Mouse (Mus musculus) gastrocnemius, adult 8-10 months (tissue): ENCODE results near the gene Dna2. TPM values are rescaled to one million over a fixed set of nuclear protein-coding genes. Genes with fewer than 3 reads are reported as not detected.

Experiments
- DNase-seq, 2 experiments: peaks; one replicate each; pipeline ENCODE4 v3.0.0; 2022; ENCODE audit warnings: low spot score in 2 of 2
- total RNA-seq, 4 experiments: library from RNA; stranded (reverse); gene quantifications; 2 replicates each; pipeline ENCODE4 v1.2.4; 2022

Dna2 gene
- total RNA-seq, 4 experiments from 2014 or later = 0.16 to 0.34 (median 0.27) TPM

- peak; percentile 64 to 81 for DNase-seq
These were observed 33.5 kb downstream of the Dna2 start, which contains the start of gene Rufy2 for GRCm38 (mm10) chr10:62980039-62980954. Gene Rufy2 (plus strand): TSS chr10:62980223.

GRCm38 (mm10) chr10:62984072-62984471 lies 37.2 kb downstream of the Dna2 start:
- DNase-seq = no peak

GRCm38 (mm10) chr10:62984495-62984894 lies 37.7 kb downstream of the Dna2 start:
- no peak for DNase-seq

GRCm38 (mm10) chr10:62987341-62987740 lies 40.5 kb downstream of the Dna2 start:
- no peak for DNase-seq

- DNase-seq = no peak
These were observed 43.8 kb downstream of the Dna2 start for GRCm38 (mm10) chr10:62990636-62991035.

- no peak for DNase-seq
These were observed 47.2 kb downstream of the Dna2 start for GRCm38 (mm10) chr10:62993991-62994390.

- DNase-seq = no peak
These were observed 53.8 kb downstream of the Dna2 start for GRCm38 (mm10) chr10:63000584-63000983.

- DNase-seq = no peak
These were observed 56.4 kb downstream of the Dna2 start for GRCm38 (mm10) chr10:63003252-63003651.

- DNase-seq = no peak
These were observed 57.7 kb downstream of the Dna2 start for GRCm38 (mm10) chr10:63004556-63004955.

- no peak for DNase-seq
These were observed 61.4 kb downstream of the Dna2 start for GRCm38 (mm10) chr10:63008193-63008592.

GRCm38 (mm10) chr10:63010268-63010667 lies 63.4 kb downstream of the Dna2 start:
- no peak for DNase-seq

- DNase-seq = no peak
These were observed 64.7 kb downstream of the Dna2 start for GRCm38 (mm10) chr10:63011556-63011955.

GRCm38 (mm10) chr10:63013476-63013875 lies 66.7 kb downstream of the Dna2 start:
- no peak for DNase-seq

GRCm38 (mm10) chr10:63014168-63014567 lies 67.3 kb downstream of the Dna2 start:
- no peak for DNase-seq

GRCm38 (mm10) chr10:63019304-63019703 lies 72.5 kb downstream of the Dna2 start:
- no peak for DNase-seq

- no peak for DNase-seq
These were observed 74.9 kb downstream of the Dna2 start for GRCm38 (mm10) chr10:63021702-63022101.

- no peak for DNase-seq
These were observed 75.8 kb downstream of the Dna2 start for GRCm38 (mm10) chr10:63022541-63023120.

GRCm38 (mm10) chr10:63023121-63023748 lies 76.4 kb downstream of the Dna2 start:
- peak; percentile 37 to 48 for DNase-seq
